Mouse (Mus musculus): ENCODE results near the gene Hmcn1.

GRCm38 (mm10) chr1:150909642-150910041 lies 83.6 kb downstream of the Hmcn1 start:
- no peak for TF ChIP-seq POLR2A (IDR thresholded peaks at IDR 0.05; ENCODE audit: borderline replicate concordance, control insufficient read depth, low read depth, low read length)
- no peak for TF ChIP-seq CTCF (IDR thresholded peaks at IDR 0.05; ENCODE audit: control insufficient read depth, insufficient read depth, low read length)
